Mouse (Mus musculus) left cerebral cortex, postnatal 4 days (tissue): ENCODE data around the gene Krt42. TPM values are rescaled to one million over a fixed set of nuclear protein-coding genes. Genes with fewer than 3 reads are reported as not detected.
A peak's percentile ranks its signal among the peaks of the same experiment; 100 is the strongest.
"Not testable (repeated sequence)": the region's sequence is repeated elsewhere in the genome, so short reads cannot be mapped to it uniquely, and the experiment has no call there.

Experiments
- DNase-seq: peaks from one replicate; pipeline ENCODE4 v3.0.0-alpha.2; 2022
- intact Hi-C: fragments of 180-260 bp; cut with DNase I; formaldehyde crosslinking; loops from one replicate; pipeline ENCODE4 v1.15.1; 2025
- total RNA-seq, 2 experiments: library from RNA; stranded (reverse); gene quantifications; 2 replicates each; pipeline ENCODE4 v1.2.3; 2021

The Krt42 gene
- total RNA-seq, 2 experiments from 2014 or later: not detected

DNA sequence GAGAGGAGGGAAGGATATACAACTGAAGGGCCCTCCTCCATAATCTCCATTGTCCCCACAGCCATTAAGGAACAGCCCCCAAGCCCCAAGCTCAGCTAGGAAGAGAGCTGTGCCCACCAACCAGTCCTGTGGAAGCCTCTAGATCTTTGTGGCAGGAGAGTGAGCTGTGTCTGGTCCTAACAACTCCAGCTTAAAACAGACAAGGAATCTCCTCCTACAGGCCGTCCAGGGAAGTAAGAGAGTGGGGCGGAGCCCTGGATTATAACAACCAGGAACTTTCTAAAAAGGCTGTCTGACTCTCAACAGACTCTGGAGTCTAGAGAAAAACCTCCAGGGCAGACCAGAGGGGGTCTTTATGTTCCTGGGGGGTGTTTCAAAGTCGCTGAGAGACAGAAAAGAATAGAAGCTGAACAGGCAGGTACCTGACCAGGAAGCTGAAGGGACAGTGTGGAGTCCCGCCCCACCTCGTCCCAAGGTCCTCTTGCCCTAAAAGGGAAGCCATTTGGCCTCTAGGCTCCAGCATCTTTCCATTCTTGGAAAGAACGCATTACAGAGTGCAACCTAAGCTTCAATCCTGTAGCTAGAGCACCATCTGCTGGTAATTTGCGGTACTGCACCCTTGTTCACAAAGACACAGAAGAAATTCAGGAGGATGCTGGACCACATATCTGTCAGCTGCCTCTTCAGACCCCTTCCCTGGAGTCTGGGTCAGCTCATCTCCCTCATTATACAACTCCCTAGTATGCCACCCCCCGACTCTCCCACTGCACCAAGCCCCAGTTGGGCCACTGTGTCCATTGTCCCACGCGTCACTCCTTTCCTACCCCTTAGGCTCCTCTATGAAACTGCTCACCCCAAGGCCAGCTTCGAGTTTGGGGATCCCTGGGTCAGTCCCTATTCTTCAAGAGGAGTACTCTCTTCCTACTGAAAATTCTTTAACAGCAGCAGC lies 12.2 kb upstream of the Krt42 start:
- peak; percentile 88 for DNase-seq
- intact Hi-C loops: loop anchor here (5.0 kb wide), 1 partner anchor 820 kb away; no protein-coding TSS in a partner anchor

DNA sequence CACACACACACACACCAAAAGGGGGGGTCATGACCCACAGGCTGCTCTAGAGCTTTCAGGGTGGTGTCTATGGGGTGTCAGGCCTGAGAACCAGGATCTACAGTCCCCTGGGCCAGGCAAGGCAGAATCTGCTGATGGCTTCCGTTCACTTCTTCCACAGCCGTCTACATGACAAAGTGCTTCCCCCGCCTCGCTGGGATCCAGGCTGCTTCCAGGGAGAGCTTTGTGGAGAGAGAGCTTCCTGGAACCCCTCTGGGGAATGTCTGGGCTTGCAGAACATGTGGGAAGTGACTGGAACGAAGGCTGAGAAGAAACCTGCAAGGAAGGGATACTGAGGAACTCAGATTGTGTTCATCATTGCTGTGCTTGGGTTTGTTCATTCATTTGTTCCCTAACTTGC lies 9.1 kb upstream of the Krt42 start:
- no peak for DNase-seq
- intact Hi-C loops: loop anchor here (10.0 kb wide), 1 partner anchor 104 kb away; no protein-coding TSS in a partner anchor

DNA sequence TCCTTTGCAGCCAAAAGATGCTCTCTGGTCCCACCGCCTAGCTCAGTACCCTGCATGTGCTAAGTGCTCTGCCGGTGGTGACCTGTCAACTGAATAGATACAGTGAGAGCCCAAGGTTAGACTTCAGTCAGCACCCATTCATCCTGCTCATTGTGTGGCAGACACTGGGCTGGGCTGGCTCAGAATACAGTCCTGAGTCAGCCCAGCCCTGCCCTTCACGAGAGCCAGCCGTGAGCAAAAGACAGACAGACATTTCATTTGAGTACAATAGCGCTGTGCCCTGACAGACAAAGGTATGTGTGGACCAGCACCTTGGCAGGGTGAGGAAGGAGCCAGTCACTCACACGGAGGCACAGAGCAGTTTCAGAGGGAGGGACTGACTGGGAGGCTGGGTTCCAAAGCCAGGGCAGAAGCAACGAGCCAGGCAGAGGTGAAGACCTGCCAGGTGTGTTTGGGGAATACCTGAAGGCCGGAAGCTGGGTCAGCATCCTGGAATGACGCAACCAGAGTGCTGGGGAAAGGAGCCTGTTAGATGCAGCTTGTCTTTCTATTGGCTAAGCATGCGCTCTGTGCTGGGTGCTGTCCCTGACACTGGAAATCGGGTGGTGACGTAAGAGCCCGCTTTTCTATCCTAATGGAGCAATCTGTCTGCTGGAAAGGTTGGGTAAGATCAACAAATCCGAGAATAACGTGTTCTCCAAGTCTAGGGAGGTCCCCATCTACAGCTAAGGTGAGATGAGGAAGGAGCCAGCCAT lies 8.2 kb upstream of the Krt42 start:
- intact Hi-C loops: loop anchor here (10.0 kb wide), 1 partner anchor 103 kb away; no protein-coding TSS in a partner anchor
- no peak for DNase-seq

DNA sequence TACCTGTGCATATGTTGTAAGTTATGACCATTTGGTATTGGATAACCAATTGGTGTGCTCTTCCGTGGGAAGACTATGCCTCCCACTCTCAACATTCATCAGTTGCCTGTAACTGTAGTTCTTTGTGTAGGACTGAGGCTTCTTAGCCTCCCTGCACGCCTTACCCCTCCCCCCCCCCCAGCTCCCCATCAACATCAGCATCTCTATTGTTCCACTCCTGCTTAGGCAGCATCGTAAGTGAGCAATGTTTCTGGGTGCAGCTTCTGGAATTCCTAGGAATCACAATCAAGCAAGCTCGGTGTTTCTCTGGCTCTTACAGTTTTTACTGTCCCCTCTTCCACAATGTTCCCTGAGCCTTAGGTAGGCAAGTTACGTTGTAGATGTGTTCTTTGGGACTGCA lies 5.8 kb upstream of the Krt42 start:
- no peak for DNase-seq

DNA sequence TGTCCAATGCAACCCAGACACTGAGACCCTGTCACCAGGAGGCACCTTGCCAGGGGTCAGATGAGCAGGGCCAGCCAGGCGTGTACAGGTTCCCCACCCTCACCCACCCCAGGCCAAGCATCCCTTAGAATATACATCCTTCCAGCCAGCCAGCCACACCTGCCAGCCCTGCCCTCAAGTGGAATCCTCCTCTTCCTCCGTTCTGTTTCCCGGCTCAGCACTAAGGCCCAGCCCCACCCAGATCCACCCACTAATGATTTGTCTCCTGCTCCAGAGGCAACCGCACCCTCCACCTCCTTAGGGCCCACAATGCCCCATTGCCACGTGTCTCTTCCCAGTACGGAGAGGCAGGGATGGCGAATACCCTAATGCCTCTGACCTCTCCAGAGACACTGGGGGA lies 5.0 kb upstream of the Krt42 start:
- DNase-seq: no peak
- intact Hi-C loops: loop anchor here (10.0 kb wide), 1 partner anchor 100 kb away; no protein-coding TSS in a partner anchor

More for the DNA sequence above, 5.8 kb upstream of the Krt42 start:
- intact Hi-C loops: loop anchor here (10.0 kb wide), 1 partner anchor 101 kb away; no protein-coding TSS in a partner anchor

DNA sequence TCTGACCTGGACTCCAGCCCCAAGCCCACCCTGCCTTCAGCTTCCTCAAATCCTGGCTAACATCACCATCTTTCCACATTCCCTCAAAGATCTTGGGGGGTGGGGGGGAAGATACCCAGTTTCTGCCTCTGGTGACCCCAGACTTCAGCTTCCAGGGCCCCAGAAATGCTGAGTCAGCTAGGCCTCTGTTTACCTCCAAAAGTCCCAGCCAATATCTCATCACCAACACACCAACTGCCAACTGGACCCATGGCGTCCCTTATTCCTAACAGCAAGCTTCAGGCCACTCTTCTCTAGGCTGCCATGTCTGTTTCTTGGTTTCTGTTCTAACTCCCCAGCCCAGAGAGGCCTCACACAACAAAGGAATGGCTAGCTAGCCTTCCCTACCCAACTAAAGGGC lies 2.2 kb upstream of the Krt42 start:
- intact Hi-C loops: loop anchor here (10.0 kb wide), 1 partner anchor 97 kb away; no protein-coding TSS in a partner anchor
- DNase-seq: no peak

DNA sequence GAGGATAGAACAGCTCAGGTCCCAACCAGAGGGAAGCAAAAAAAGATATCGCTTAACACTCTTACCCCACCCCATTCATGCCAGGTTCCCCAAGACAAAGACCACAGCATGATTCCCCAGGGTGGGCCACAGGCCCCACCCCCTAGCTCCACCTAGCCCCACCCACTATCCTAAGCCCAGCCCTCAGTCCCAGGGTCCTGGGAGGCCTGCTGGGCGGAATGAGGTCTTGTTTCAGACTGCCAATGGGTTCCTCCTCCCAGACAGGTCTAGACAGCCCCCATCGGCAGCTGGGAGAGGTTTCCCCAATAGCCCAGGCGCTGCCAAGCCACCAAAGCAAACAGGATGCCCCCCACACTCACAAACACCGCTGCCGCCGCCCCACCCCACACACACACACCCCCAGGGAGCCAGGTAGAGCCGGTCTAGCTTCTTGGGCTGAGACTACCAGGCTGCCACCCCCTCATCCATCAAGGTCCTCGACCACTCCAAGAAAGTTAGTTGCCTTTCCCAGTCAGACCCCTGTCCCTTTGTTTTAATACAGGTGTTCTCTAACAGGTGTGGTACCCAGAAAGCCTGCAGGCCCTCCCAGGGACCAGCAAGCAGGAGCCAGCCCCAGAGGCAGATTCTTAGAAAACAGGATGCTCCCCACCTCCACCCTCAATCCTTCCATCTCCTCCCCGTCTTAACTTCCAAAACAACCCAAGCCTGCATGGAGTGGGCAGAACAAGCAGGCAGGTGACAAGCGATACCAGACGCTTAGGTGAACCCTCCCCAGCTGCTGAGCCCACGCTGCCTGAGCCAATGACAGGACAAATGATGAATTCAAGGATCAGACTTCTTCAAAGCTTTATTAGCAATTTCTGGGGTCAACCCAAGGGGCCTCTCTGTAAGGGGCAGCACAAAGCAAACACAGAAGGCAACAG lies 7.4 kb downstream of the Krt42 start:
- intact Hi-C loops: no loop called here
- no peak for DNase-seq

DNA sequence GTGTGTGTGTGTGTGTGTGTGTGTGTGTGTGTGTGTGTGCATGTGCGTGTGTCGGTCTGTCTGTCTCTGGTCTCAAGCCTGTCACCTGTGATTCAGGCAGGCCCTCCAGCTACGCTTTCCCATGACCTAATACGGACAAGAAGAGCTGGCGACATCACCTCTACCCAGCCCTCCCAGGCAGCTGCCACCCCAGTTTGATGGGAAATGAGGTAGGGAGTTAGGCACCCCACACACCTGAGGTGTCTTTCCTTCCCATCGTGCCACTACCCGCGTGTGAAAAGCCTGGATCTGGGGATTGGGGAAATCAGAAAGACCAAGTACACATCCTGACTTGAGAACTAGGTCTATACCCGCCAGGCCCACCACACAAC lies 8.5 kb downstream of the Krt42 start:
- intact Hi-C loops: no loop called here
- no peak for DNase-seq

DNA sequence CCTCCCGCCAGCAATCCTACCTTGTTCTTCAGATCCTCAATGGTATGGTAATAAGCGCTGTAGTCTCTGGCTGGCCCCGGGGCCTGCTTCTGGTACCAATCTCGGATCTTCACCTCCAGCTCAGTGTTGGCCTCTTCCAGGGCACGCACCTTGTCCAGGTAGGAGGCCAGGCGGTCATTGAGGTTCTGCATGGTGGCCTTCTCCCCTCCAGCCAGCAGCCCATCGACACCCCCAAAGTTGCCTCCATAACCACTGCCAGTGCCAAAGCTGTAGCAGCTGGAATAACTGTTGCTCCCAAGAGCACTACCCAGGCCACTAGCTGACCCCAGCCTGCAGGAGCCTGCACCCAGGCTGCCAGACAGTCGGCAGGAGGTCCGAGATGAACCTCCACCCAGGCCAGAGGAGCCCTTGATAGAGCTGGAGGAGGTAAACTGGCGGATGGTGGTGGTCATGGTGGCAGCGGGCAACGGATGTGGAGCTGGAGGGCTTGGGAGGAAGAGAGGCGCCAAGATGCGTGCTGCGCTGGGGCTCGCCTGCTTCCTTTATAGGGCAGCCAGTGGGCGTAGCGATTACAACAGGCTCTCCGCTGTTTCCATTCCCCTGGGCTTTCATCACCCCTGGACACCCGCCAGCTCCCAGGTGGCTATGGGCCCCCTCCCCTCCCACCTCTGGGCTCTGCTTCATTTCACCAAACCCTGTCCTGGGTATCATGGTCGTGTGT lies 9.0 kb downstream of the Krt42 start, which contains the start of gene Krt17:
Gene Krt17, minus strand, starts transcription at position 516 of the 721 bp plus-strand sequence.
- no peak for DNase-seq
- intact Hi-C loops: no loop called here

DNA sequence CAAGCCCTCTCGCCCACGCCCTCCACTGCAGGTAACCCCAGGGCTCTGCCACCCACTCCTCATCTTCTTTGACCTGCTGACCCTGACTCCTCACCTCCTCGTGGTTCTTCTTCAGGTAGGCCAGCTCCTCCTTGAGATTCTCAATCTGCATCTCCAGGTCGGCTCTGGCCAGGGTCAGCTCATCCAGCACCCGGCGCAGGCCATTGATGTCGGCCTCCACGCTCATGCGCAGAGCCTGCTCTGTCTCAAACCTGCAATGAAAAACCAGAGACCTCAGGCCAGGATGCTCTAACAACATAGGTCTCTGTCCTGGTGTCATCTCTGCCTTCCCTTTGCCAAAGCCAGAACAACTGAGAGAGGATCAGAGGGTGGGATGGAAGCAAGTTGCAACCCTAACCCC lies 10.6 kb downstream of the Krt42 start:
- intact Hi-C loops: no loop called here
- DNase-seq: no peak

DNA sequence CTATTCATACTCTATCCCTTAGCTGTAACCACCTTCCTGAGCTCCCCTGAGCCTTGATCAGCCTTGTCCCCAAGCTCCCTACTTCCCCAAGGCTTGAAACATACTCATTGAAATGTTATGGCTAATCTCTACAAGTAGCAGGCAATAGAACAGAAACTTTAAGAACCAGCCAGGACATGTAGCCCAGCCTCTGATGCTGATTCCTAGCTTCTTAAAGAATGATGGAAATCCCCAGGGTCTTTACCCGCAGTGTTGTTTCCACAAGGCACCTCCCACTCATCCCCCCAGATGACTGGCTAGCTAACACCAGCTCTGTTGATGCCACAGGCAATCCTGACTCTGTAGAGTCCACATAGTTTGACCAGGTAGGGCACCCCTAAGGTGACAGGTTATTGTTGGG lies 11.7 kb downstream of the Krt42 start:
- intact Hi-C loops: no loop called here
- no peak for DNase-seq

DNA sequence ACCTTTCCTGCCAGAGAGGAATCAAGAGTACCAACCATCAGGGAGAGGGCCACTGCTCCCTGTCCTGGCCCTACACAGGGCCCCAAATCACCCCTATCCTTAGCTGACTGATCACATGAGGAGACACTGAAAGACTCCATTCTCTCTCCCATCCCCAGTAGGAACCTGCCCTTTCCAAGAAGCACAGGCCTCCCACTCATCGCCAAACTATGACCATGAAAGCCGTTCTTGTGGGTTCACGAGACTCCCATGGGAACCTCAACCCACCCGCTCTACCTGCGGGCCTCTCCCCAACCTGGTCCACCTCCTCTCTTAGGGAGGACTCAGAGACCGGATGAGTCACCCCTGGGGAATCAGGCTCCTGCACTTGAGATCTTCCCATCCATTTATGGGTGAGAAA lies 14.2 kb downstream of the Krt42 start:
- DNase-seq: no peak
- intact Hi-C loops: no loop called here

DNA sequence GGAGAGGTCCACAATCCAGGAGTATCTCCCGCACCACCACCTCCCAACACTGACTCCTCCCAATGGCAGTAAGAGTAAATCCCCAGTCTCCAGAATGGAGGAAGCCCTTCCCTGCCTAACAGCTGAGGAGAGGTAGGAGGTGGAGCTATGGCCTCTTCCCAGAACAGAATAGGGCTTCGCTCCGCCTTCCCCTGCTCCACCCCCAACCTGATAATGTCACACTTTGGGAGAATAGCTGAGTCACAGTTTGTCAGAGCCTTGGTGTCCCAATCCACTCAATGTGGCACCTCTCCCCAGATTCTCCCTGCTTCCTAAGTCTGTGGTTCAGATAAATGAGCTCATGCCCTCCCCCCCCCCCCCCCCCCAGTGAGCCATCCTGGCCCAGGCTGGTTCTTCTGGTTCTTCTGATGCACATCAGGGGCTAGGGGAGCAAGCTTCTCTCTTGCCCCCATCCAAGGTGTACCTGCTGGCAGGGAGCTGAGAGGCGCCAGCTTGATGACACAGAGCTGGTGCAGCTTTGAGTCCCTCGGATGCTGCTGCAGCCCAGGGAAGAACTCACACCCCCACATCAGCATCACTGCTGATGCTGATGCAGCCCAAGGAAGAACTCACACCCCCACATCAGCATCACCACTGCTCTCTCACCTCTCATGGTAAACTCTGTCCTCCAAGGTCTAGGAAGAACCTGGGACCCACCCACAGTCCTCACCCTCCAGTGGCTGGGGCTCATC lies 15.1 kb downstream of the Krt42 start:
- intact Hi-C loops: no loop called here
- DNase-seq: no peak

DNA sequence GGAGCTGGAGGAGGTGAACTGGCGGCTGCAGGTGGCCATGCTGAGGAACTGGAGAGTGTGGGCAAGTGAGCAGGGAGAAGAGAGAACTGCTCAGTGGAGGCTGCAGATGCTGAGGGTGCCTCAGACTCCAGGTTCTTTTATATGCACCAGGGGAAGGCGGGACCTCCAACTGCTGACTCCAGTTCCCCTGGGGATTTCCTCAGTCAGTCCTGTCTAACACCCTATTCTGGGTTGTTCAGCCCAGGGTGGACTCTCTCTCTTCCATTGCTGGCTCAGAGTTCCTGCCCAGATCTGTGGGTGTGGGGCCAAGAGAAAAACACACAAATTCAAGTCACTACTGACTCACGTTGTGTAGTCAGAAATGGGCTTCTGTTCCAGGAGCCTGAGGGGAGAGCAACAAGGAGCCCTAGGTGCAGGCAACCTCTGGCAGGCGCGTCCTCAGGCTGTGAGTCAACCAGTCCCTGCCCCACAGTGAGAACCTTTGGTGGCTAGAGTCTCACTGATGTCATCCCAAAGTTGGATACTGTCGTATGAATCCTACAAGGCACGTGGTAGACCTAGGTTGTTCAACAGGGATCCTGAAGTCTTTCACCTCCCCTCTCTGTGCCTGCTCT lies 20.7 kb downstream of the Krt42 start, which contains the start of gene Krt16:
Gene Krt16, minus strand, starts transcription at position 51 of the 614 bp plus-strand sequence.
- intact Hi-C loops: no loop called here
- no peak for DNase-seq

DNA sequence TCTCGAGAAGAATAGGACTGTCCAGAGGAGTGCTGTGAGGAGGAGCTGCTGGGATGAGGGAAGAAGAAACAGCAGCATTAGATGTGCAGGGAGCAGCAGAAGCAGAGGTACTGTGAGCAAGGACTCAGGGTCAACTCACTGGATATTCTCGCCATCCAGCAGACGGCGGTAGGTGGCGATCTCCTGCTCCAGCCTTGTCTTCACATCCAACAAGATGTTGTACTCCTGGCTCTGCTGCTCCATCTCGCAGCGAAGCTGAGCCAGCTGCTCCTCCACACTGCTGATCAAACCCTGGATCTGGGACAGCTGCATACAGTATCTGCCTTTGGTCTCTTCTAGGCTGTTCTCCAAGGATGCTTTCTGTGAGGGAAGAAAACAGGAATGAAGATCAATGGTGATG lies 23.2 kb downstream of the Krt42 start:
- intact Hi-C loops, DNase-seq: not testable (repeated sequence)

DNA sequence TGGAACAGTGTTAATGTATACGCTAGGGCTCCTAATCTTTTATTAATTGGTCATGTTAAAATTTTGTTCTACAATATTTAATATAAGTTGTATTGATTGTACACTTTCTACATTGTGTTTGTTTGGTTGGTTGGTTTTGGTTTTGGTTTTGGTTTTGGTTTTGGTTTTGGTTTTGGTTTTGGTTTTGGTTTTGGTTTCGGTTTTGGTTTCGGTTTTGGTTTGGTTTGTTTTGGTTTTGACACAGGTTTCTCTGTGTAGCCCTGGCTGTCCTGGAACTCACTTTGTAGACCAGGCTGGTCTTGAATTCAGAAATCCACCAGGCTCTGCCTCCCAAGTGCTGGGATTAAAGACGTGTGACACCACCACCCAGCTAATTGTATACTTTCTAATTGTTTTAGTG lies 29.4 kb downstream of the Krt42 start:
- DNase-seq, intact Hi-C loops: not testable (repeated sequence)

DNA sequence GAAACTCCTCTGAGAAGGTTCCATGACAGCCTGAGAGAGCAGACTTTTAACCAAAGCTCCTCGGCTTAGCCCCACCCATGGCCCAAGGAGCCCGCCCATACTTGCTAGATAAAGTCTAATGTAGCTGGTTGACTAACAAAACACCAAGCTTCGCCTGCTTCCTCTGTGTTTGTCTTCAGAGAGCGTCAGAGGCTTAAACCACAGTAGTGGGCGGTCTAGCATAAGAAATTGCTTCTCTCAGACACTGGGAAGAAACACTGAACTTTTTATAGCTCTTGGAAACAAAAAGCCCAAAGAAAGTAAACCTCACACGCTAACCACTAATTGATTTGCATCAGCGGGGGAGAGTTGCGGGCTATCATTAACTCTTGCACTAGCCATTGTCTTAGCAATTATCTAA lies 47.9 kb downstream of the Krt42 start:
- DNase-seq: no peak
- intact Hi-C loops: no loop called here

DNA sequence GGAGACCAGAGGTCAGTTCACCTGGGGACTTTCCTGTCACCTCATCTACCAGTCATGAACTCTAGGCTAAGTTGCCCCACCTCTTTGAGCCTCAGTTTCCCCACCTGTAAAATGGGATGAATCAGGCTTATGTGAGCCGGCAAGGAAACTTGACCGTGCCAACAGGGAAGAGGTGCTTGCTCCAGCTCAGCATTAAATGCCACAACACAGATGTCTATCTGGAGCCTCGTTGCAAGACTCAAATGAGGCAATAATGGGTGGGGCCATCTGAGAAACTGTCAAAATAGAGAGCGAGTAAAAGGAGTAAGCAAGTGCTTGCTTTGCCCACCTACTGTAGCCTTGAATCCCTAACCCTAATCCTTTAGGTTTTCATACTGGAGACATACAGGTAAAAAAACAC lies 50.4 kb downstream of the Krt42 start:
- DNase-seq: no peak
- intact Hi-C loops: no loop called here
